Mouse (Mus musculus): ENCODE measurements at regions not wholly inside any gene's neighbourhood (a gene's known extent, or its start where the extent isn't known, plus 50 kb on each side); places are given as distances from the start of the nearest gene placed in this dataset.

DNA sequence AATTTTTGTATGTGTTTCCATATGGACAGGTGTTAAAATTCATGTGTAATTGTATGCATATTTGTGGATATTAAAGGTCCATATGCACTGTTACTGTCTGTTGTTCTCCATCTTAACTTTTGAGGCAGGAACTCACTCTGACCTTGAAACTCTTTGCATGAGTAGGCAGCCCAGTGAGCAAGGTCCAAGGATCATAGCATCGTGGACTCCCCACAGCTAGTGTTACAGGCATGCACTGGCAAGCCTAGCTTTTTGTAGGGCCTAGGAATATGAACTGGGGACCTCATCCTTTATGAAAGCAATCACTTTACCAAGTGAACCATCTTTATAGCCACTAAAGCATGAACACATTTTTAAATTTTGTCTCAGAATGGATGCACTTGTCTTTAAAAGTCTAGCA lies 817.6 kb downstream of the Flrt2 start:
- no peaks in the 10 kb centered on the region for H3K9me3 ChIP-seq
- DNase-seq (ENCODE audit: extremely low spot score, low spot score) = no peak
- no peaks in the 10 kb centered on the region for H3K36me3 ChIP-seq (replicated peaks)
- no peak overlapping the region for H3K27ac ChIP-seq
- 92% methylated on average over 1 of the region's 1 CpGs for WGBS
- H3K4me3 ChIP-seq = no peak overlapping the region
- H3K27me3 ChIP-seq (ENCODE audit: poor library complexity, severe bottlenecking) = no peaks in the 10 kb centered on the region
- H3K4me1 ChIP-seq = no peaks in the 10 kb centered on the region

DNA sequence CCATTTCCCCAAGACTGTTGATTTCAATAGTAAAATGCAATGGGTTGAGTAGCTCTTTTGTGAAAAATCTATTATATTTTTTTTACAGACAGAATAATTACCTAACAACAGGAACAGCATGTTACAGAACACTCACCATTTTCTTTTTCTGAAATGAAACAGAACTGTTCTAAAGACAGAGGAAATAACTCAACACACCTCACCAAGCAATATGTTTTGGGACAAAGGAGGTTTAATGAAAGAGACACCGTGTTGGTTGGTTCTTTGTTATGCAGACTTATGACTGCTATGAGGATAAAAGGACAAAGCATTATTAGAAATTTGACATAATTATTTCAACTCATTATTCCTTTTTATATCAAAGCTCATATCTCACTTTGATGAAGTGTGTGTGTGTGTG lies 866.8 kb downstream of the Flrt2 start:
- no peak for DNase-seq (ENCODE audit: extremely low spot score, low spot score)
- Histone ChIP-seq H3K9me3 (no peaks in the 10 kb centered on the region), H3K27ac (no peak overlapping the region), H3K36me3 (replicated peaks) (no peaks in the 10 kb centered on the region), H3K4me1 (no peaks in the 10 kb centered on the region), H3K27me3 (ENCODE audit: poor library complexity, severe bottlenecking) (no peaks in the 10 kb centered on the region), H3K4me3 (no peak overlapping the region)
- WGBS = 78% methylated on average over 1 of the region's 1 CpGs

DNA sequence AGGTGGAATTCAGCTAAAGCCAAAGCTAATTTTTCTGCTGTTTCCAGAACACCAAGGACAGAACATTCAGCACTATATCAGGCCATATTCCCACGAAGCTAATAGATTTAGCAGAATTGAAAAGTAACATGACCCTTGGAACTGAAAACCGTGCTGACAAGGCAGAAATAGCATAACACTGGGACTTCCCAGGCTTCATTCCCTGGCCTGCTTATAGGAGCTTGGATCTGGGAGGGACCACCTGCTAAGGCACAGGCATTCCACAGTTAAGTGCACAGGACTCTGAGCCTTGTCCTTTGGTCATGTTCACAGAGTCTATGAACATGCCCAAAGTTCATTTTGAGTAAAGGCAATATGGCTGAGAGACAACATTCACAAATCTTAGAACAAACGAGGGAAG lies 902.8 kb downstream of the Flrt2 start:
- H3K4me1 ChIP-seq = no peaks in the 10 kb centered on the region
- no peaks in the 10 kb centered on the region for H3K27me3 ChIP-seq (ENCODE audit: poor library complexity, severe bottlenecking)
- no peaks in the 10 kb centered on the region for H3K36me3 ChIP-seq (replicated peaks)
- H3K4me3 ChIP-seq = no peak overlapping the region
- 78% methylated on average over 3 of the region's 3 CpGs for WGBS
- H3K27ac ChIP-seq = no peak overlapping the region
- DNase-seq (ENCODE audit: extremely low spot score, low spot score) = no peak
- H3K9me3 ChIP-seq = no peaks in the 10 kb centered on the region

DNA sequence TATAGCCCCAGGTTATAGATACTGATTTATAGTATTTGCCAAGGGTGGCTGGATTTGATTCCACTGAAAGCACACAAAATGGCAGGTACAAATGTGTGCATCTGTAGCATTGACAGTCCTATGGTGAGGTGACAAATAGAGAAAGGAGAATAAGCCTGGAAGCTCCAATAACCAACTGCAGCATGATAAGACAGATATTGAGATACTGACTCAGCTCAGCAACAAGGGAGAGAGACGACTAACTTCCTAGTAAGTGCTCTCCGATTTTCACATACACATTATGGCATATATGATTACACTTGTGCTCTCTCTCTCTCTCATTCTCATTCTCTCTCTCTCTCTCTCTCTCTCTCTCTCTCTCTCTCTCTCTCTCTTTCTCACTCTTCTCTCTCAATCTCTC lies 923.1 kb downstream of the Flrt2 start:
- WGBS = 86% methylated on average over 2 of the region's 2 CpGs
- Histone ChIP-seq H3K4me3 (no peak overlapping the region), H3K27me3 (ENCODE audit: poor library complexity, severe bottlenecking) (no peaks in the 10 kb centered on the region), H3K27ac (no peak overlapping the region), H3K36me3 (replicated peaks) (no peaks in the 10 kb centered on the region), H3K9me3 (no peaks in the 10 kb centered on the region), H3K4me1 (no peaks in the 10 kb centered on the region)
- DNase-seq (ENCODE audit: extremely low spot score, low spot score) = no peak

DNA sequence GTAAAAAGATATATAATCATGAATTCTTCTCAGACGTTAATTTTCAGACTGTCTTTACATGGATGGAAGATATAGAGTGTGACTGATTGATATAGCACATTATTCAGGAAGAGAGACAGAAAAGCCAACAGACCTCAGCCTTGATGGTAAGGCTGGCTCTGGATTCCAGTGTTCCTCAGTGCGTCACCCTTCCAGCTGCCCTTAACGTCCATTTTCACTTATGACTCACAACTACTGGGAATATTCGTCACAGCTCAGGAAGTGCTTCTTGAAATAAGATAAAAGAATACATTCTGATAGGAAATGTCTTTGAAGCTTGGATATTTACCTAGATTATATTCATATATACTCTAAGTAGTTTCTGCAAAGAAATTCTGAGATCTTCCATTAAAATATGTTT lies 923.8 kb downstream of the Flrt2 start:
- no peaks in the 10 kb centered on the region for H3K4me1 ChIP-seq
- no peaks in the 10 kb centered on the region for H3K36me3 ChIP-seq (replicated peaks)
- WGBS = 91% methylated on average over 4 of the region's 4 CpGs
- DNase-seq (ENCODE audit: extremely low spot score, low spot score) = no peak
- no peak overlapping the region for H3K4me3 ChIP-seq
- no peaks in the 10 kb centered on the region for H3K27me3 ChIP-seq (ENCODE audit: poor library complexity, severe bottlenecking)
- no peaks in the 10 kb centered on the region for H3K9me3 ChIP-seq
- H3K27ac ChIP-seq = no peak overlapping the region

DNA sequence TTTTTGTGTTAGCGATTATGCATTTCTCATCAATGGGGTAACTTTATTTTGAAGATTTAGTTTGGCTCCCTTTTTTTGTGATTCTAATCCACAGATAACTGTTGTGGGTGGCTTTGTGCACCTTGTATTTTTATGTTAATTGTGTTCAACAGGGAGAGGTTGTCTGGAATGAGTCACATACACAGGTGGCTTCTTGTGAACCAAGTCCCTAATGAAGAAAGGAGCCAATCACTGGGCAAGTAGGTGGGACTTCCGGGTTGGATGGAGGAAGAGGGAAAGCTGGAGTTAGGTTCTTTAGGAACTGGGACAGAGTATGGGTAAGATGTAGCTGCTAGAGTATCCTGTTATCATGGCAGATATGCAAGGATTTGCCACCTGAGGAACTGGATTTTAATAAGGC lies 925.2 kb downstream of the Flrt2 start:
- H3K27me3 ChIP-seq (ENCODE audit: poor library complexity, severe bottlenecking) = no peaks in the 10 kb centered on the region

More for the DNA sequence above, 925.2 kb downstream of the Flrt2 start:
- WGBS = 97% methylated on average over 2 of the region's 2 CpGs
- no peak for DNase-seq (ENCODE audit: extremely low spot score, low spot score)
- Histone ChIP-seq H3K4me3 (no peak overlapping the region), H3K36me3 (replicated peaks) (no peaks in the 10 kb centered on the region), H3K9me3 (no peaks in the 10 kb centered on the region), H3K4me1 (no peaks in the 10 kb centered on the region), H3K27ac (no peak overlapping the region)
